Mouse (Mus musculus) forebrain, embryonic 15.5 days (tissue): ENCODE results near the gene Scube3. TPM values are rescaled to one million over a fixed set of nuclear protein-coding genes. Genes with fewer than 3 reads are reported as not detected.

Source experiments
- ATAC-seq: fragments of 200-750 bp; cut with Nextera tagmentation; replicated peaks from 2 replicates; pipeline ENCODE4 v1.8.0; 2017; ENCODE audit warnings: mild to moderate bottlenecking, moderate TSS enrichment, moderate library complexity
- H3K27ac ChIP-seq: fragments of 300-500 bp; sonication (generic); replicated peaks from 2 replicates; pipeline ENCODE4 v1.5.1; 2015; ENCODE audit warnings: mild to moderate bottlenecking, inconsistent platforms
- H3K27me3 ChIP-seq: fragments of 300-500 bp; sonication (generic); 2 replicates; pipeline ENCODE4 v1.6.1; 2015; ENCODE audit warnings: inconsistent platforms
- H3K36me3 ChIP-seq: fragments of 300-500 bp; sonication (generic); 2 replicates; pipeline ENCODE4 v1.6.1; 2015; ENCODE audit warnings: mild to moderate bottlenecking, inconsistent platforms
- H3K4me1 ChIP-seq: fragments of 300-500 bp; sonication (generic); 2 replicates; pipeline ENCODE4 v1.6.1; 2015; ENCODE audit warnings: inconsistent platforms
- H3K4me2 ChIP-seq: fragments of 300-500 bp; sonication (generic); replicated peaks from 2 replicates; pipeline ENCODE4 v1.6.1; 2015; ENCODE audit warnings: mild to moderate bottlenecking, inconsistent platforms
- H3K4me3 ChIP-seq: fragments of 300-500 bp; sonication (generic); 2 replicates; pipeline ENCODE4 v1.5.1; 2015; ENCODE audit warnings: mild to moderate bottlenecking, inconsistent platforms
- H3K9ac ChIP-seq: fragments of 300-500 bp; sonication (generic); replicated peaks from 2 replicates; pipeline ENCODE4 v1.6.1; 2015; ENCODE audit warnings: mild to moderate bottlenecking, inconsistent platforms
- H3K9me3 ChIP-seq: fragments of 300-500 bp; sonication (generic); 2 replicates; pipeline ENCODE4 v1.6.1; 2016; ENCODE audit warnings: inconsistent platforms
- WGBS: fragments of 180-500 bp; shearing (Covaris S2); methylation state at CpG from one replicate; pipeline ENCODE4 v1.1.7; 2015; ENCODE audit warnings: mixed read lengths; 5-methylcytosine and 5-hydroxymethylcytosine counted together
- polyA plus RNA-seq: library from polyadenylated mRNA; unstranded; fragments of >200 nt; fragmentation: Nextera tagmentation; extraction: Ambion mirVana; gene quantifications from 2 replicates; pipeline ENCODE4 v1.2.1, GENCODE M21; 2015

Gene Scube3
- polyA plus RNA-seq, 1 experiment from 2014 or later, result 4.2 TPM

DNA sequence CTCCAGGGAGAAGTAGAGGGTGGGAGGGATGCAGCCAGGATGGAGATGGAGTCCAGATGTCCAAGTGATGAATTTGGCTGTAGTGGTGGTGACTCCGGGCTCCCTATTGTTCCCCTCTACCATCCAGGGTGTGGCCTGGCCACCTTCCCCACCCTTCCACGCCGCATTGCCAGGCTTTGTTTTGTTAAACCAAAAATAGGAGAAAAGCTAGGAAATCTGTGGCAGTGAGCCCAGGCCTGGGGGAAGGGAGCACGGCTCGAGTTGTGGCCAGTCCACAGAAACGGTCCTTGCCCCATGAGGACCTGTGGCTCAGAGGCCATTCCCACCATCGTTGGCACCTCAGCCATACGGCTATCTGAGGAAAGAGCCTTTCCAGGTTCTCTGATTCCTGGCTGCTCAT, 13.0 kb downstream of the Scube3 start:
- ATAC-seq, result no peak
- H3K4me3 ChIP-seq, result no peak overlapping the region
- no peaks in the 10 kb centered on the region for H3K9me3 ChIP-seq
- no peak overlapping the region for H3K9ac ChIP-seq
- H3K4me2 ChIP-seq, result no peak overlapping the region
- no peaks in the 10 kb centered on the region for H3K4me1 ChIP-seq
- no peak overlapping the region for H3K27ac ChIP-seq
- no peaks in the 10 kb centered on the region for H3K27me3 ChIP-seq
- no peaks in the 10 kb centered on the region for H3K36me3 ChIP-seq
- WGBS, result 86% methylated on average over 8 of the region's 8 CpGs

DNA sequence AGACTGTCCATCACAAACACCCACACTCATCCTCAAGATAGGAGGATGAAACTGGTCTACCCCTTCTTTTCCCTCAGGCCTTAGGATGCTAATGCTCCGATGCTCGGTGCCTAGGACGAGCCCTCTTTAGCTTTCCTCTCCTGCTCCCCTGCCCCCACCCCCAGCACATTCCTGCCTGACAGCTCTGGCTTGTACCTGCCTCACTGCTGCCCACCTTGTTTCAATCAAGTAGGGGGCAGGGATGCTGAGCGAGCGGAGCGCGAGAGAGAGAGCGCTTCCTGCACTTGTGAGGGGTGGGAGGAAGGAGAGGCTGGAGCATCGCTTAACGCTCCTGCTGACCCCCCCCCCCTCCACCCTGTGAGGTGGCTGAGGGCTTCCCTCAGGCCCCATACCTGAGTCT, 18.4 kb downstream of the Scube3 start:
- no peak for ATAC-seq
- Histone ChIP-seq H3K4me2 (no peak overlapping the region), H3K9me3 (no peaks in the 10 kb centered on the region), H3K27me3 (no peaks in the 10 kb centered on the region), H3K4me1 (no peaks in the 10 kb centered on the region), H3K4me3 (no peak overlapping the region), H3K27ac (no peak overlapping the region), H3K9ac (no peak overlapping the region), H3K36me3 (peaks cover 3% of the 10 kb centered on the region; the same call in 1 of the 2 replicates)
- 42% methylated on average over 10 of the region's 10 CpGs for WGBS

DNA sequence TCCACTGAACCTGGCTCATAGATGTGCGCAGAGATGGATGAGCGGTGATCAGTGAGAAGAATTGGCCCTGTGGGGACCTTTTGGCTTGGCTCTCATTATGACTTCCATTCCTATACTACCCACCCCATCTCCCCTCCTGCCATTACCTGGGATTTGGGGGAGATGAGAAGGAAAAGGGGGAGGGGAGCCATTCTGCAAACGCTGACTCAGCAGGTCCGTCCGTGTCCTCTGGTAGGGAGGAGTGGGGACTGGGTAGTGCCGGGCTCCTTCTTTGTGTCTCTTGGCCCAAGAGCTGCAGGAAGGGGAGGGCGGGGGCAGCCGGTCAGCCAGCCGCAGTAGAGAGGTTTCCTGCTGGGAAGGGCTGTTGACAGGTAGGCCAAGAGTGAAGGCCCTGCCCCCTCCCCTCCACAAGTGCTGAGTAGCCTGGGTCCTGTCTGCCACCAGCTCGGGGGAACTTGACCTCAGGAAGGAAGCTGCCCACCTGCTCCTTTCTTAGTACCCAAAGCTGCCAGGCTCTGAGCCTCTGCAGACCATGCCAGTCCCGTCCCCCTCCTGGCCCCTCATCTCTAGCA, 19.5 kb downstream of the Scube3 start:
- ATAC-seq, result no peak
- Histone ChIP-seq H3K36me3 (peaks cover 4% of the 10 kb centered on the region; the same call in 1 of the 2 replicates), H3K4me2 (no peak overlapping the region), H3K4me3 (no peak overlapping the region), H3K27me3 (no peaks in the 10 kb centered on the region), H3K9me3 (no peaks in the 10 kb centered on the region), H3K27ac (no peak overlapping the region), H3K9ac (no peak overlapping the region), H3K4me1 (no peaks in the 10 kb centered on the region)
- 20% methylated on average over 11 of the region's 11 CpGs for WGBS

DNA sequence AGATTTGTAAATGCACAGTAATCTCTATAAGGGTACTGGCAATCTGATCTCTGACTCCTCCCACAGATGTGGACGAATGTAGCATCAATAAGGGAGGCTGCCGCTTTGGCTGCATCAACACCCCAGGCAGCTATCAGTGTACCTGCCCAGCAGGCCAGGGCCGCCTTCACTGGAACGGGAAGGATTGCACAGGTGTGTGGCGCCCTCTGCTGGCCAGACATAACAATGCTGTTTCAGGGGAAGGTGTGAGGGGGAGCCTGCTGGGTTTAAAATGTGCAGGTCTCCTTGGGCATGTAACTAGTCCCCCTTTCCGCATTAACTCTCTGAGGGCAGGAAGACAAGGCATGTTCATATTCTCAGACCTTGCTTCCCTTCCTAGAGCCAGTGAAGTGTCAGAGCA, 21.7 kb downstream of the Scube3 start:
- Histone ChIP-seq H3K27me3 (no peaks in the 10 kb centered on the region), H3K27ac (no peak overlapping the region), H3K4me1 (no peaks in the 10 kb centered on the region), H3K4me2 (no peak overlapping the region), H3K9ac (no peak overlapping the region), H3K4me3 (no peak overlapping the region), H3K36me3 (peaks cover 4% of the 10 kb centered on the region; the same call in 1 of the 2 replicates), H3K9me3 (no peaks in the 10 kb centered on the region)
- ATAC-seq, result peak; percentile 60; the same call in 1 of the 2 replicates
- 9% methylated on average over 6 of the region's 6 CpGs for WGBS

DNA sequence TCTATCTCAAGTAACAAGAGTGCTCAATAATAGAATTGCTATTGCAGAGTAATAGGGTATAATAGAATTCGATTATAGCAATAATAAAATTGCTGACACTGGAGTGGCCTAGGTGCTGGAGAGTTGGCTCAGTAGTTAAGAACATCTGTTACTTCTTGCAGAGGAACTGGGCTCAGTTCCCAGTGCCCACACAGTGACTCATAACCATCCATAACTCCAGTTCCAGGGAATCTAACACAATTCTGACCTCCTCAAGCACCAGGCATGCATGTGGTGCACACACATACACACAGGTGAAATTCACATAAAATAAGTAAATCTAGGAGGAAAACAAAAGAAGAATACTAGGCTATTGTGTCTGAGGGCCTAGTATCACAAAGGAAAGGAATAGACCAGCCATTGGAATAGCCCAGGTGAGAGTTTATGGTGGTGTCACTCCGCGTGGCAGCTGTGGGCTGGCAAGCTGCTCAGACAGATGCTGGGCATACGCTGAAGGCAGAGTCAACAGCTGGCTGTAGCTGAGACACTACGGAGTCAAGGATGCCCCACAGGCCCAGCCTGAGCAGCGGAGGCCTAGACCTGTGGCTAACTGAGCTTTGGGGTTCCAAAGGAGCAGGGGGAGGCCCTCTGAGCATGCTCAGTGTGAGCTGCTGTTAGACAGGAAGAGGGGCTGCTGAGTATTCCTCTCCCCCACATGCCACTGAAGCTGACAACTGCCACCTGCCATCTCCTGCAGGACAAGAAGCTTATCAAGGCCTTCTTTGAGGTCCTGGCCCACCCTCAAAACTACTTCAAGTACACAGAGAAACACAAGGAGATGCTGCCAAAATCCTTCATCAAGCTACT, 28.7 kb downstream of the Scube3 start:
- H3K9ac ChIP-seq, result no peak overlapping the region
- H3K4me2 ChIP-seq, result no peak overlapping the region
- no peaks in the 10 kb centered on the region for H3K4me1 ChIP-seq
- no peaks in the 10 kb centered on the region for H3K9me3 ChIP-seq
- no peak for ATAC-seq
- no peak overlapping the region for H3K27ac ChIP-seq
- H3K4me3 ChIP-seq, result no peak overlapping the region
- H3K36me3 ChIP-seq, result no peaks in the 10 kb centered on the region
- no peaks in the 10 kb centered on the region for H3K27me3 ChIP-seq
- 93% methylated on average over 6 of the region's 6 CpGs for whole genome bisulfite sequencing

DNA sequence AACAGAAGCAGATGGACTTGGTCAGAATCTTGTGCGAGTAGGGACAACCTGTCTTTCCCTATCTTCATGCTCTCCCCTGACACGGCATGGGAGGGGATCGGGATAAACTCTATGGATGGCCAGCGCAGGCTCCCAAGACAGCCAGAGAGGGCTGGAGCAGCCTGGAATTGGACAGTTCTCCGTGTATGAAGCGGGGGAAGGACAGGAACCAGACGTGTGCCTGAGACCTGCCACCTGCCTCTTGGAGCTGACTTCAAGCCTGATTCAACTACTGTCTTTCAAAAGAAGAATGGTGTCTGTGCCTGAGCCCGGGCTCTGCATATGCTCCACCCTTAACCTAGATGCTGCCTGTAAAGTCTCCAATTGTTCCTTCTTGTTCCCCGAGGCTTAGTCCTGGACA, 30.7 kb downstream of the Scube3 start:
- Histone ChIP-seq H3K9ac (no peak overlapping the region), H3K4me1 (peaks cover 11% of the 10 kb centered on the region), H3K36me3 (no peaks in the 10 kb centered on the region), H3K4me2 (no peak overlapping the region), H3K27me3 (no peaks in the 10 kb centered on the region), H3K27ac (no peak overlapping the region), H3K9me3 (no peaks in the 10 kb centered on the region), H3K4me3 (no peak overlapping the region)
- WGBS, result 77% methylated on average over 9 of the region's 9 CpGs
- ATAC-seq, result no peak

DNA sequence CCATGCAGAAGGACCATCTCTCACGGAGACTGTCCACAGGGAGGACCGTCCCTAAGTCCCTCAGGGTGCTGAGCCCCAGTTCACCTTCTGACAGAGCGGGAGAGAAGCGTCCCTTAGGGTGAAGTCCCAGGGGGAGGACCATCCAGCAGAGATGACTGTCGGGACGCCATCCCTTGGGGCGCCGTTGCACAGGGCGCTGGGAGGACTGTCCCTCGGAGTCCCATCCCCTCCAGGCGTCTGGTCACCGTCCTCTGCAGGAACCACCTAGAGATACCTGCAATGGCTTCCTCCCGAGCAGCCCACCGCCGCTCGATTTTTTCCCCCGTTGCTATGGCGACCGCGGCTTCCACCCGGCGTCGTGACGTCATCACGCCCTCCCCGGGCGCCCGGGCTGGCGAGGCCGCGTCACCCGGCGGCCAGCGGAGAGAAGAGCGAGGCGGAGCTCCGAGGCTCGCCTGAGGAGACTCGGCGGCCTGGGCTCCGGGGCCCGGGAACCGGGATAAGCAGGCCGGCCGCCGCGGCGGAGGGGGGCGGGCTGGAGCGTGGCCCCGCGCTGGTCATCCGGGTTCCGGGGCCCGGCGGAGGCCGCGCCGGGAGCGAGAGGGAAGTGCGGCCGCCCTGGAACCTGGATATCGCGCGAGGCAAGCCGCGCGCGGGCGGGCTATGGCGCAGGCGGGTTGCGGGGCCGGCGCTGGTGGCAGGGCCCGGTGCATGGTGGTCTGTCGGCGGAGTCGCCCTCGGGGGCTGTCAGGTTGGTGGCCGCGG, 35.0 kb downstream of the Scube3 start, which contains the start of gene Zfp523:
TSS of gene Zfp523 (plus strand) at position 355 of the 765 bp plus-strand sequence.
- peak within 1 kb of the TSS; percentile 96 for H3K9ac ChIP-seq
- peak within 1 kb of the TSS; percentile 86 for H3K4me2 ChIP-seq
- no peaks in the 10 kb centered on the region for H3K36me3 ChIP-seq
- peak within 1 kb of the TSS; percentile 96 for H3K4me3 ChIP-seq
- H3K27ac ChIP-seq, result peak within 1 kb of the TSS; percentile 91
- no peaks in the 10 kb centered on the region for H3K27me3 ChIP-seq
- under 1% methylated on average over 80 of the region's 82 CpGs for WGBS
- peak; percentile 84 for ATAC-seq
- H3K9me3 ChIP-seq, result no peaks in the 10 kb centered on the region
- peaks cover 31% of the 10 kb centered on the region for H3K4me1 ChIP-seq

DNA sequence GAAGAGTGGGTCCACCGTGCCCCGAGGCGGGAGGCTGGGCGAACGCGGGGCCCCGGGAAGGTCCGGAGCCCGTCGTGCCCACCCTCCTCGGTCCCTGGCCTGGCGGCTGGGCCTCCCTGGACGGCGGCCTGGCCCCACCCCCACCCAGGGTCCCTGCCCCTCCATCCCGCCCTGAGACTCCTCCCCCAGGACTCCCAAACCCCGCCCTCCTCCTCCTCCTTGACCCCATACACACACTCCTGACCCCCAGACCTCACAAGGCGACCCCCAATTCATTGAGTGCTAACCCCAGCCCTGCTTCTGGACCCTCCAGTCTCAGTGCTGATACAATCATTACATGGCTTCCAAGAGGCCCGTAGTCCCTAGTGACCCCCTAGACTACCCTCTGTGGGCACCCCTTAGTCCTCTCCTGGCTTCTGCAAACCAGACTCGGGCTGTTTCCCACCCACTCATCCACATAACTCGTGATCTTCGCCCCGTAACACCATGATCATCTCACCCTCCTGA, 35.7 kb downstream of the Scube3 start:
- ATAC-seq, result peak; percentile 70
- Histone ChIP-seq H3K9ac (peak overlapping the region; percentile 96), H3K36me3 (no peaks in the 10 kb centered on the region), H3K9me3 (no peaks in the 10 kb centered on the region), H3K4me3 (peak overlapping the region; percentile 96), H3K4me2 (peak overlapping the region; percentile 86), H3K27me3 (no peaks in the 10 kb centered on the region), H3K27ac (peak overlapping the region; percentile 91), H3K4me1 (peaks cover 31% of the 10 kb centered on the region)
- 7% methylated on average over 20 of the region's 22 CpGs for WGBS

DNA sequence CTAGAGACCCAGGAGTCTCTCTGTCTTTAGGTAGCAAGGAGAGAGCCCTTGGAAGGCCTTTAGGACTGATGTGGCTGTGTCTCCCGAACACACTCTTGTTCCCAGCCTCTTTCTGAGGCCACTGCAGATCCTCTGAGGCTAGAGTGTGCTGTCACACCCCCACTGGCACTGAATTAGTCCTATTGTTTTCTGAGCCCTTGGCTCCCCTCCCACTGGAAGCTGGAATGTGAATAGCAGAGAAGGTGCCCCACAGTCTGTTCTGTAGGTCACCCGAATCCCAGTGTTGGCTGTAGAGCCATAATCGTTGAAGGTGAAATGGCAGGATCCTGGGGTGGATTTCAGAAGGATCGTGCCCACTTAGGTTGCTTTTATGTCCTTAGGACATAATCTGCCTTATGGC, 38.4 kb downstream of the Scube3 start:
- WGBS, result 37% methylated on average over 4 of the region's 4 CpGs

DNA sequence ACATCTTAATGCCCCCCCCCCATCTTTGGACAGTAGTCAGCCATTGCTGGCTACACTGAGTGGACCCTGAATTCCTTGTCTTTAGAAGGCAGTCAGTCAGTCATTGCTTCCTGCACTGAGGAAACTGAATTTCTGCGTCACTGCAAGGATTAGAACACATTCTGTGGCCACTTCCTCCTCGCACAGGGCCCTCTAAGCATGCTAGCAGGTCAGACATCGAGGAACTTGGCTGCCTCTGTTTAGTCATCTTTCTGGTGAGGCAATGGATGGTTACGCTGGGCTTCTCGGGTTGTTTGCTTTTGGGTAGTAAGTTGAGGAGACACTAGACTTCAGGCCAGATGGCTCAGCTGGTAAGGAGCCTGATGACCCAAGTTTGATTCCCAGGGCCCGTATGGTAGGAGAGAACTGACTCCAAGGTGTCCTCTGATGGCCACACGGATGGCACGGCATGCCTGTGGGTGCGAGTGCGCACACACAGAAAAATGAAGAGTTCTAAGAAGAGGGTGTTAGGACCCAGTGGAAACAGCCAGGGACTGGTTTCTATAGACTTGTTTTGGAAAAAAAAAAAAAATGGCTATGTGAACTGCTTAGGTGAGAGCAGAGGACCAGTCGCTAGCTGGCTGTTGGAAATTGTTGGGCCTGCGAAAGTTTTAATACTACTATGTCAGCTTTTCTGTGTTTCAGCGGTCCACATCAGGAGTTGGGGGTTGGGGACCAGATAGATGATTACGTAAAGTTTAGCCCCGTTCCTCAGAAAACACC, 39.0 kb downstream of the Scube3 start:
- H3K36me3 ChIP-seq, result no peaks in the 10 kb centered on the region
- H3K4me3 ChIP-seq, result no peak overlapping the region
- no peak overlapping the region for H3K9ac ChIP-seq
- H3K27me3 ChIP-seq, result no peaks in the 10 kb centered on the region
- WGBS, result 88% methylated on average over 15 of the region's 15 CpGs
- H3K4me2 ChIP-seq, result no peak overlapping the region
- no peaks in the 10 kb centered on the region for H3K9me3 ChIP-seq
- no peak overlapping the region for H3K27ac ChIP-seq
- ATAC-seq, result no peak
- peaks cover 28% of the 10 kb centered on the region for H3K4me1 ChIP-seq

More for the DNA sequence above, 38.4 kb downstream of the Scube3 start:
- no peak overlapping the region for H3K9ac ChIP-seq
- H3K27ac ChIP-seq, result no peak overlapping the region
- no peaks in the 10 kb centered on the region for H3K36me3 ChIP-seq
- no peak for ATAC-seq
- H3K4me2 ChIP-seq, result no peak overlapping the region
- peaks cover 31% of the 10 kb centered on the region for H3K4me1 ChIP-seq
- H3K4me3 ChIP-seq, result no peak overlapping the region
- no peaks in the 10 kb centered on the region for H3K27me3 ChIP-seq
- no peaks in the 10 kb centered on the region for H3K9me3 ChIP-seq

DNA sequence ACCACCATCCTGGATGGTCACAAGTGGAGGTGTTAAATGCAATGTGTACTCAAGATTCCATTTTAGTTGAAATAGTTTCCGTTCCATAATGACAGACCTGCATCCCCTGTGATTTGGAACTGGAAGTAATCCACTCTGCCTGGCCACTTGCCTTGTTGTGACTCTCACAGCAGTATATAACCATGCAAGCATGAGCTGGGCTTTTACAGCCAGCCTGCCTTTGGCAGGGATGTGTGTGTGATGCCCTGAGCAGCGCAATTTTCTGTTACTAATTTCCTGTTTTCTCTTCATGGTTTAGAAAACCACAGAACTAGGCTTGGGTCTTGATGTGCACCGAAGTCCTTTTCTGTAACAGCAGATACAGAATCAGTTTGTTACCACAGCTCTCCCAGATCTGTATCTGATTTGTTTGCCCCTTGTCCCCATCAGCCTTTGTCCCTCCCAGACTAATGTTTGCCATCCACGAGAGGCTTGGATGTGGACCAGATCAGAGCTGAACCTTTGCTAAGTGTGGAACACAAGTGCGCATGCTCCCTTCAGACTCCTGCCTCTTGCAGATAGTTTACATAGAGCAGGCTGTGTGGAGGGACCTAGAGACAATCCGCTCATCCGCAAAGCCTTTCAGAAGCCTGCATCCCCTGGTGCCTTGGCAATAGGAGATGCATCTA, 43.2 kb downstream of the Scube3 start:
- Histone ChIP-seq H3K4me2 (no peak overlapping the region), H3K9ac (no peak overlapping the region), H3K4me1 (peaks cover 5% of the 10 kb centered on the region), H3K27me3 (no peaks in the 10 kb centered on the region), H3K27ac (0 out of 2 replicates have a peak overlapping the region, but pooled peaks have one; percentile 27), H3K4me3 (no peak overlapping the region), H3K36me3 (peaks cover 5% of the 10 kb centered on the region), H3K9me3 (no peaks in the 10 kb centered on the region)
- WGBS, result 81% methylated on average over 7 of the region's 7 CpGs
- ATAC-seq, result no peak
